Mouse (Mus musculus): ENCODE results near the gene Sult1e1.

Gene Sult1e1

GRCm38 (mm10) chr5:87591494-87591893, at the start of gene Sult1e1:
Gene Sult1e1, minus strand, starts transcription at chr5:87591594.
- no peak for DNase-seq

DNA sequence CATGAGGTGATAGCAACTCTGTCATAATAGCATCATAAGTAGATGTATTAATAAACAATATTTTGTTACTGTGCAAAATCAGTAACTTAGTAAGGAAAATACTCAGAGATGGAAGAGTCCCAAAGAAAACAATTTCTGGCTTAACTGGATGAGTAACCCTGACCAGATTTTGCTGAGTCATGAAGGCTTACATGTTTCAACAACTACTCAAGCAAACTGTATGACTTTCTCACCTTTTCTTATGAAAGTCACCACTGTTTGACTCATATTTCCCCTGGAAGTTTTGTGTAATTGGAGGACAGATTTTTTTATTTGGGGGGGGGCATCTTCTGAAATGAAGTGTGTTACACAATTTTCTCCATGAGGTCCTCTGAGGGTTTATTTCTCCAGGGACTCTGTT, 31.3 kb upstream of the Sult1e1 start:
- no peak for DNase-seq

DNA sequence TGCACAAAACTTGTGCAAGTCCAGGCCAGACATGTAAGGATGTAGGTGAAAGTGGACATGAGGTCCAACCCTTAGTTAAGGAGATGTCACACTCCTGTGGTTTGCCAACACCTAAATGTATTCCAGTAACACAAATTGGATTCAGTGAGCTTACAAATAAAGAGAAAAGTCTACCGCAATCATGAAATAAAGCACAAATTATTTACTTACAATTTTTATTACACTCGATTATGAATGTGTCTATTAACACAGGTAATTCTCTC, 23.7 kb upstream of the Sult1e1 start:
- DNase-seq: no peak

DNA sequence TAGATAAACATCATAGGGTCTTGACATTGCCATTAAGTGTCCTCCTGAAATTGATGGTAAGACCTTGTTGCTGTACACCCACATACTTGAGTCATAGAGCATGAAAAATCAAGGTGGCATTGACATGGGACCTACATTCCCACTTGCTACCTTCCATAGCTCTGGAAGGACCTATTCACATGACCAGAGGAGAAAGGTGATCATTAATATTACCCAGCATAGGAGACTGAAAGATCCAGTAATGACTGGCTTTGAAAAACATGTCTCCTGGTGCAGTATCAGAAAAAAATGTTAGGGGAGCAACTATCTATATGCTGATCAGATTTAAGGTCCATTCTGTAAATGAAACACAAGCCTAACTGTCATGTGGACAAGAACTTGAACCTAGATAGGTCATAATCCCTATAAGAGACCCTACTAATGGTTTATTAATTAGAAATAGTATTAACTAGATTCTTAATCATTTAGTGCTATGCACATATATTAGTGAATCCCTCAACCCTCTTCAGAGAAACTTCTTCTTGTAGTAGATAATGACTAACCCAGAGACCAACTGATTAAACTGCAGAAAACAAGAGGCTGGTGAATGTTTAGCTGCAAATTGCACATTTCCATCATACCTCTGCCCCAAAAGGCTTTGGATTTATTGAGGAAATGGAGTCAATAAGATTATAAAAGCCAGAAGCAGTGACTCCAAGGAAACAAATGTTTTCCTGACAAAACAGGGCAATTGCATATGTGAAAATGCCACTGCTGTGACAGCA, 23.2 kb upstream of the Sult1e1 start:
- no peak for DNase-seq

DNA sequence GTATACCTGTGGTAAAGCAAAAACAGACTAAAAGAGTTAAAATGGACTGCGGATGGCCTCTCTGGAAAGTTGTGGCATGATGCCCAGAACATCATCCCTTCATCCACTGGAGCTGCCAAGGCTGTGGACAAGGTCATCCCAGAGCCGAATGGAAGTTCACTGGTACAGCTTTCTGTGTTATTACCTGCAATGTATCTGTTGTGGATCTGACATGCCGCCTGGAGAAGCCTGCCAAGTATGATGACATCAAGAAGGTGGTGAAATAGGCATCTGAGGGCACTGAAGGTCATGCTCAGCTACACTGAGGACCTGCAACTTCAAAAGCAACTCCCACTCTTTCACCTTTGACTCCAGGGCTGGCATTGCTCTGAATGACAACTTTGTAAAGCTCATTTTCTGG, 9.6 kb upstream of the Sult1e1 start:
- DNase-seq: no peak

GRCm38 (mm10) chr5:87597891-87598290, 6.5 kb upstream of the Sult1e1 start:
- no peak for DNase-seq

GRCm38 (mm10) chr5:87589916-87590315, 1.5 kb downstream of the Sult1e1 start:
- DNase-seq: no peak

DNA sequence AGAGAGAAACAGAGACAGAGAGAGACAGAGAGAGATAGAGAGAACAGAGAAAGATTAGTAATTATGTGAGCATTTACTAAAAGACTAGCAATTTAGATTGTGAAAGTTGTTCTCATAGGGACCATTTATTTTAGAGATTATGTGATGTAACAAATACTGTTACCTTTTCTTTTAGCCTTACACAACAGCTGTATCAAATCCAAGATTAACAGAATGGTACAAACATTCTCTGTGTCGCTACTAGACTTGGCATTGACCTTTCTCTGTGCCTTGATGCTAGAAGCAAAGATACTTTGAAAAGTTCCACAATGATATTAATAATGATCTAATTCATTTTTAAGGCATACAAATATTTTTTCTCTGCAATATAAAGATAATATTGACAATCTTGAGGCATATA, 11.0 kb downstream of the Sult1e1 start:
- DNase-seq: no peak

- no peak for DNase-seq
Observed at GRCm38 (mm10) chr5:87574174-87574573, 17.2 kb downstream of the Sult1e1 start.

DNA sequence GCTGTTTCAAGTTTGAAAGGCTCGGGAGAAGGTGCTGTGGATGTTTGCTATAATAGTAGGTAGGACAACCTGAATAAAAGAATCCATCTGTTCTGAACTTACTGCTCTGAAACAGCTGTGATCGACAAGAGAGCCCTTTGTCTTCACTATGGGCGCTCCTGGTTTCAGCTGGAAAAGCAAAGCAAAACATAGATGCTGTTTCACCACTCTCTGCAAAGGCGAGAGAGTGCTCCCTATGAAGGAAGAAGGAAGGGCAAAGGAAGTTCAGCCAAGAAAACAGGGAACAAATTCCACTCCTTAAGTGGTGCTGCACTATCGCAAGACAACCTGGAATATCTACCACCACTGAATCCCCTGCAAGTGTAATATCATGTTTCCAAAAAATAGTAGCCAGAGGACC, 17.9 kb downstream of the Sult1e1 start:
- no peak for DNase-seq

GRCm38 (mm10) chr5:87572781-87573180, 18.6 kb downstream of the Sult1e1 start:
- DNase-seq: no peak

- no peak for DNase-seq
Observed at GRCm38 (mm10) chr5:87568845-87569244, 22.5 kb downstream of the Sult1e1 start, which contains the start of gene Sult1d1. Gene Sult1d1, minus strand, starts transcription at chr5:87569027.

DNA sequence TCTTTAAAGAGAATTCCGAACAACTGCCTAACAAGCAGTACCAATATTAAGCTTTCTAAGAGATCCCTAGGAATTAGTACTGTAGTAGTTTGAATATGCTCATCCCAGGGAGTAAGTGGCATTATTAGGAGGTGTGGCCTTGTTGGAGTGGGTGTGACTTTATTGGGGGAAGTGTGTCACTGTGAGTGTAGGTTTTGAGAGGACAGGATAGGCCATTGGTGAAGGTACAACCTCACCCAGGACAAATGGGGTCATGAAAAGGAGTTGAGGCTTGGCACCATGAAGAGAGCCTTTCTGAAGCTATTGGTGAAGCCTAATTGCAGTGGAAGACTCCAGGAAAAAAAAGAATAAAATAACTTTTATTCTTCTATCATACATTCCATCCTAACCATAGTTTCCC, 24.1 kb downstream of the Sult1e1 start:
- no peak for DNase-seq

DNA sequence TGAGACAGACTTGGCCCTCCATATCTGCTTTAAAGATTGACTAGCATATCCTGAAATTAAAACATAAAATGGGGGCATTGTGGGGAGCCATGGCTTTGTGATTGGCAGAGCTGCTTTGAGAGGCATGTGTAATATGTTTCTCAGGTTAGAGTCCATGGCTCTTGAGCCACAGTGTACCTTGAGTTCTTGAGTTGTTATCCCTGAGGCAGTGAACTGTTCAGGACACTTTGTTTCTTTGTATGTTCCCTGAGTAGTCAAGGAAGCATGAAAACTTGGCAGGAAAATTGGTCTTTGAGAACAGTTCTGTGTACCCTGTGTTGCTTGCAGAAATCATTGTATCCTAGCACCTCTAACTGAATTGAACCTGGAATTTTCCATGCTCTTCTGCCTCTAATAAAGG, 28.4 kb downstream of the Sult1e1 start:
- DNase-seq: no peak

DNA sequence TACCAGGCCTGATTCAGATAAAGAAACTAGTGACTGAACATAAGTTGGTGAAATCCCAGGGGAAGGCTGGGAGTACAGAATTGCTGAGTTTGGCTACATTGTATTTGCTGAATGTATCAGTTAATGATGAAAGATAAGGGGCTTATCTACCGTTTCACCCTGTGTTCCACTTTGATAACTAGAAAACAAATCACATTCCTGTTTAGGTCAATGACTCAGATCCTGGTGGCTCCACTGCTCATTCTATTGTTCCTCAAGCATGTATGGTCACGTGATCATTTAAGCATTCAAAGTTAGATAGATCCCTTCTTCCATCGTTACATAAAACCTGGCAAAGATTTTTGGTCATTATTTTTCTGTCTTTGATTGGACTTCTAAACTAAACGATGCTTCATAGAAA, 28.9 kb downstream of the Sult1e1 start:
- DNase-seq: no peak

- no peak for DNase-seq
Observed at GRCm38 (mm10) chr5:87560145-87560544, 31.2 kb downstream of the Sult1e1 start.

DNA sequence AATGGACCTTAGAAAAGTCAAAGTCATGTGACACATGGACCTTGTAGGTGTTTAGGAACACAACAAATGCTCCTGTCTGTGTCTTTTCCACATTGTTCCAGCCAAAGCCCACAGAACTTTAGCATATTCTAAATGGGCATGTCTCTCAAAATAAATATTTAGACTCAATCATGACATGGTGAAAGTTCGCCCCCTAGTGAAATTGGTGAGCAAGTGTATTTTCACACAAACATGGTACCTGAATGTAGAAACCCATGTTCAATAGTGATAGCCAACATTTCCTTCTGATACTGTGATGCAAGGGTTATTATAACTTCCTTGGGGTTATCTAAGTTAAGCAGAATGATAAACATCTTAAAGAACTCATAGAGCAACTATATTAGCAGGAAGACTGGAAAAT, 40.5 kb downstream of the Sult1e1 start:
- DNase-seq: no peak

DNA sequence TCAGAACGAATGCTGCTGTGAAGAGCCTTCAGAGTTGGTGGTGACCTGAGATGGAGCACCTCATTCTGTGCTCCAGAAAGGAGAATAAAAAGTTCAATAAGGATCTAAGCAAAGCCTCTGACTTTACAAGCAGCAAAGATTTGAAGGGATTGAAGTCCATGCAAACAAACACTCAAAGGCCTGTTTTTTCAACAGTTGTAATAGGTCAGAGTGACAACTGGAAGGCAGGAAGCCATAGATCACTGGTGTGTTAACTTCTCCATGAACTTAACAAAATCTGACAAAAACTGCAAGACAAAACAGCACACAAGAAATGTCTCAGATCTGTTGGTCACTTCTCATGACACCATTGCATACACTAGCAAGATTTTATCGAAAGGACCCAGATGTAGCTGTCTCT, 53.3 kb downstream of the Sult1e1 start, which contains the start of gene Sult1b1:
Gene Sult1b1, minus strand, starts transcription at position 85 of the 400 bp plus-strand sequence.
- DNase-seq: no peak

DNA sequence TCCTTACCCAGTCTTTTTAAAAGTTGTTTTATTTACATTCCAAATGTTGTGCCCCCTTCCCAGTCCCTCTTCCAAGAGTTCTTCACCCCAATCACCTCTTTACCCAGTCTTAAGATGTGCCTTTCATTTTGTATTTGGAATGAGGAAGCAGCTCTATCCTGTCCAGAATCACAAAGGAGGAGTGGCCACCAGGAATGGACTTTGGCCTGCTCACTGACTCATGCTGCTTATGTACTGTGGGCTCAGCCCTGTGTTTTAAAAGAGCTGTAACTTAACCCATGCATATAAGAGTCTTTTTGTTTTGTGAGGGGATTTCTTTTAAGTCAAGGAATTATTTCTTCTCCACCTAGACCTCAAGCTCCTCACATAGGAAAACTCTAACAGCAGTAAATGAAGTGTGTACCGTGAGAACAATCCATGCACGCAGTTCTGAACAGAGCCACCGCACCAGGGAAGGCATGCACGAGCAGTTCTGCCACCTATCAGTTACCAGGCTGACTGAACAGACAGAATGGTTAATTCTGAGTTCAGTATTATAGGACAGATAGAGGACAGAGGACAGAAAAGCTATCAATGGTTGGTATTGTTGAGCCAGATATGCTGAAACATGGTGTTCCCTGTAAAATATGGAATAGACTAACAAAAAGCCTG, 55.3 kb downstream of the Sult1e1 start:
- DNase-seq: no peak

DNA sequence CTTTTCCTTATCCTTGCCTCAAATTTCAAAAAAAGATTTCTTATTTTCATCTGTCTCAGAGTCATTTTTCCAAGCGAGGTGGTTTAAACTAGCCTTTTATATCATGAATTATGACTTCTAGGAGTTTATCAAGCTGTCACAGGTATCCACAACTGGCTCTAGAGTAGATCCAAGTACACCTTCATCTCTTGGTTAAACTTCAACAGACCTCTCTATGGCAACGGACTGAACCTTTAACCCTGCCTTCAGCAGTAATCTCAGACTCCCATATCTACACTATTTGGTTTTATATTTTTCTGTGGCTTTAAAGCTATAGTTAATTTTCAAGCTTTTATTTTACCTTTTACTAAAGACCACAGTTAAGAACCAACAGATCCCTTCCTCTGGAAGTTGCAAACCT, 59.1 kb downstream of the Sult1e1 start:
- no peak for DNase-seq
